Mouse (Mus musculus): ENCODE measurements at regions not wholly inside any gene's neighbourhood (a gene's known extent, or its start where the extent isn't known, plus 50 kb on each side); places are given as distances from the start of the nearest gene placed in this dataset.

GRCm38 (mm10) chr2:115338178-115338577, 243.3 kb upstream of the BC052040 start:
- H3K36me3 ChIP-seq (ENCODE audit: control insufficient read depth, insufficient read depth, low read length, poor library complexity, severe bottlenecking), result no peaks in the 10 kb centered on the region
- no peak for DNase-seq (ENCODE audit: low read depth, low spot score)
- no peaks in the 10 kb centered on the region for H3K27me3 ChIP-seq (ENCODE audit: control insufficient read depth, insufficient read depth, low read length, poor library complexity, severe bottlenecking)

- Histone ChIP-seq H3K36me3 (ENCODE audit: control insufficient read depth, insufficient read depth, low read length, poor library complexity, severe bottlenecking) (no peaks in the 10 kb centered on the region), H3K27me3 (ENCODE audit: control insufficient read depth, insufficient read depth, low read length, poor library complexity, severe bottlenecking) (no peaks in the 10 kb centered on the region)
- no peak for DNase-seq (ENCODE audit: low read depth, low spot score)
Measured at GRCm38 (mm10) chr2:115339034-115339433, 242.5 kb upstream of the BC052040 start.

- H3K36me3 ChIP-seq (ENCODE audit: control insufficient read depth, insufficient read depth, low read length, poor library complexity, severe bottlenecking), result no peaks in the 10 kb centered on the region
- no peak for DNase-seq (ENCODE audit: low read depth, low spot score)
- H3K27me3 ChIP-seq (ENCODE audit: control insufficient read depth, insufficient read depth, low read length, poor library complexity, severe bottlenecking), result no peaks in the 10 kb centered on the region
Measured at GRCm38 (mm10) chr2:115342360-115342759, 239.2 kb upstream of the BC052040 start.

GRCm38 (mm10) chr2:115346551-115346950, 235.0 kb upstream of the BC052040 start:
- Histone ChIP-seq H3K27me3 (ENCODE audit: control insufficient read depth, insufficient read depth, low read length, poor library complexity, severe bottlenecking) (no peaks in the 10 kb centered on the region), H3K36me3 (ENCODE audit: control insufficient read depth, insufficient read depth, low read length, poor library complexity, severe bottlenecking) (no peaks in the 10 kb centered on the region)
- no peak for DNase-seq (ENCODE audit: low read depth, low spot score)

GRCm38 (mm10) chr2:115348263-115348662, 233.3 kb upstream of the BC052040 start:
- no peak for DNase-seq (ENCODE audit: low read depth, low spot score)
- Histone ChIP-seq H3K36me3 (ENCODE audit: control insufficient read depth, insufficient read depth, low read length, poor library complexity, severe bottlenecking) (no peaks in the 10 kb centered on the region), H3K27me3 (ENCODE audit: control insufficient read depth, insufficient read depth, low read length, poor library complexity, severe bottlenecking) (no peaks in the 10 kb centered on the region)

- no peak for DNase-seq (ENCODE audit: low read depth, low spot score)
- Histone ChIP-seq H3K36me3 (ENCODE audit: control insufficient read depth, insufficient read depth, low read length, poor library complexity, severe bottlenecking) (no peaks in the 10 kb centered on the region), H3K27me3 (ENCODE audit: control insufficient read depth, insufficient read depth, low read length, poor library complexity, severe bottlenecking) (no peaks in the 10 kb centered on the region)
Measured at GRCm38 (mm10) chr2:115371072-115371471, 210.4 kb upstream of the BC052040 start.

GRCm38 (mm10) chr2:115375336-115375735, 206.2 kb upstream of the BC052040 start:
- H3K36me3 ChIP-seq (ENCODE audit: control insufficient read depth, insufficient read depth, low read length, poor library complexity, severe bottlenecking), result no peaks in the 10 kb centered on the region
- no peaks in the 10 kb centered on the region for H3K27me3 ChIP-seq (ENCODE audit: control insufficient read depth, insufficient read depth, low read length, poor library complexity, severe bottlenecking)
- DNase-seq (ENCODE audit: low read depth, low spot score), result no peak

- H3K36me3 ChIP-seq (ENCODE audit: control insufficient read depth, insufficient read depth, low read length, poor library complexity, severe bottlenecking), result no peaks in the 10 kb centered on the region
- H3K27me3 ChIP-seq (ENCODE audit: control insufficient read depth, insufficient read depth, low read length, poor library complexity, severe bottlenecking), result no peaks in the 10 kb centered on the region
- DNase-seq (ENCODE audit: low read depth, low spot score), result no peak
Measured at GRCm38 (mm10) chr2:115384414-115385180, 196.9 kb upstream of the BC052040 start.

- no peaks in the 10 kb centered on the region for H3K36me3 ChIP-seq (ENCODE audit: control insufficient read depth, insufficient read depth, low read length, poor library complexity, severe bottlenecking)
- DNase-seq (ENCODE audit: low read depth, low spot score), result no peak
- no peaks in the 10 kb centered on the region for H3K27me3 ChIP-seq (ENCODE audit: control insufficient read depth, insufficient read depth, low read length, poor library complexity, severe bottlenecking)
Measured at GRCm38 (mm10) chr2:115385207-115386168, 196.0 kb upstream of the BC052040 start.

GRCm38 (mm10) chr2:115391575-115391974, 189.9 kb upstream of the BC052040 start:
- DNase-seq (ENCODE audit: low read depth, low spot score), result no peak
- Histone ChIP-seq H3K36me3 (ENCODE audit: control insufficient read depth, insufficient read depth, low read length, poor library complexity, severe bottlenecking) (no peaks in the 10 kb centered on the region), H3K27me3 (ENCODE audit: control insufficient read depth, insufficient read depth, low read length, poor library complexity, severe bottlenecking) (no peaks in the 10 kb centered on the region)

- H3K36me3 ChIP-seq (ENCODE audit: control insufficient read depth, insufficient read depth, low read length, poor library complexity, severe bottlenecking), result no peaks in the 10 kb centered on the region
- DNase-seq (ENCODE audit: low read depth, low spot score), result no peak
- no peaks in the 10 kb centered on the region for H3K27me3 ChIP-seq (ENCODE audit: control insufficient read depth, insufficient read depth, low read length, poor library complexity, severe bottlenecking)
Measured at GRCm38 (mm10) chr2:115392082-115392762, 189.3 kb upstream of the BC052040 start.

- no peaks in the 10 kb centered on the region for H3K27me3 ChIP-seq (ENCODE audit: control insufficient read depth, insufficient read depth, low read length, poor library complexity, severe bottlenecking)
- no peak for DNase-seq (ENCODE audit: low read depth, low spot score)
- H3K36me3 ChIP-seq (ENCODE audit: control insufficient read depth, insufficient read depth, low read length, poor library complexity, severe bottlenecking), result no peaks in the 10 kb centered on the region
Measured at GRCm38 (mm10) chr2:115394091-115394490, 187.4 kb upstream of the BC052040 start.

GRCm38 (mm10) chr2:115398550-115398949, 183.0 kb upstream of the BC052040 start:
- no peaks in the 10 kb centered on the region for H3K36me3 ChIP-seq (ENCODE audit: control insufficient read depth, insufficient read depth, low read length, poor library complexity, severe bottlenecking)
- H3K27me3 ChIP-seq (ENCODE audit: control insufficient read depth, insufficient read depth, low read length, poor library complexity, severe bottlenecking), result no peaks in the 10 kb centered on the region
- no peak for DNase-seq (ENCODE audit: low read depth, low spot score)

GRCm38 (mm10) chr2:115399107-115399740, 182.3 kb upstream of the BC052040 start:
- DNase-seq (ENCODE audit: low read depth, low spot score), result no peak
- Histone ChIP-seq H3K36me3 (ENCODE audit: control insufficient read depth, insufficient read depth, low read length, poor library complexity, severe bottlenecking) (no peaks in the 10 kb centered on the region), H3K27me3 (ENCODE audit: control insufficient read depth, insufficient read depth, low read length, poor library complexity, severe bottlenecking) (no peaks in the 10 kb centered on the region)
